Mouse (Mus musculus) R1 (cell line): ENCODE results near the gene Cldn7.

Experiments used
- DNase-seq: peaks from one replicate; pipeline ENCODE4 v3.0.0-alpha.2; 2018; ENCODE audit warnings: low read depth, low spot score

The Cldn7 gene

GRCm38 (mm10) chr11:69989949-69990348 lies 25.4 kb downstream of the Cldn7 start:
- no peak for DNase-seq

DNA sequence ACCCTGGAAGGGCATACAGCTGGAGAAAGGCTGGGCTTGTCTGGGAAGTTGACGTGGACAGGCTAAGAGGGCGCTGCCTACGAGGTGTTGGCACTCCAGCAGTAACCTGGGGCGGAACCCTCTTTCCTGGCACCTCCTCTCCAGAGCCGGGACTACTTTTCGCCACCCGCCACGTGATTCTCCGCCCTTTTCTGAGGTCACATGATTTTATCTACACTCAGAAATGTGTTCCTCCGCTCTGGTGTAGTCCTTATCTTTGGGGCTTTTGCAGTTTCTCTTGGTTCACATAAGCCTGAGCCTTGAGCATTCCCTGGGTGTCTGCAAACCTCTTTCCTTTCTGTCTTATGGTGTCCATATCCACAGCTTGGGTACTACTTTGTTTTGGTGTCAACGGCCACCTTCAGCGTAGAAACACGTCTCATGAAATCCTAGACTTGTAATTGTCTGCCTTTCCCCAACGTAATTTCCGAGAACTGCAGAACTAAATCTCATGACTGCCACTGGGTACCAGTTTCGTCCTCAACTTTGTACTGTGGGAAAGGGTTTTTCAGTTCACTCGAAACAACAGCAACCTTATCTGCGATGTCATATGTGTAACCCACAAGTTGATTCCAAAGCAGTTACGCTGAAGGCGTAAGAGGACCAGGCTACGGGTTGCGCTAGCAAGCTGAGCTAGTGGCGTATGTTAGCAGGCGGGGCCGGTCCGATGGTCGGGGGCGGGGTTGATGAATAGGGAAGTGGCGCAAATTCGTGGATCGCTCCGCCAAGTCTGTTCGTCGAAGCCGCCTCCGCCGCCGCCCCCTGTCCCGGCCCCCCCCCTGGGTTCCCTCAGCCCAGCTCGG lies 26.5 kb downstream of the Cldn7 start, which contains the start of gene Gabarap:
Gabarap (plus strand) TSS at position 294 of the 842 bp plus-strand sequence.
- DNase-seq, result peak; percentile 98

- DNase-seq, result no peak
Observed at GRCm38 (mm10) chr11:69991711-69992110, 27.1 kb downstream of the Cldn7 start.

- no peak for DNase-seq
Observed at GRCm38 (mm10) chr11:69992396-69992795, 27.8 kb downstream of the Cldn7 start.

DNA sequence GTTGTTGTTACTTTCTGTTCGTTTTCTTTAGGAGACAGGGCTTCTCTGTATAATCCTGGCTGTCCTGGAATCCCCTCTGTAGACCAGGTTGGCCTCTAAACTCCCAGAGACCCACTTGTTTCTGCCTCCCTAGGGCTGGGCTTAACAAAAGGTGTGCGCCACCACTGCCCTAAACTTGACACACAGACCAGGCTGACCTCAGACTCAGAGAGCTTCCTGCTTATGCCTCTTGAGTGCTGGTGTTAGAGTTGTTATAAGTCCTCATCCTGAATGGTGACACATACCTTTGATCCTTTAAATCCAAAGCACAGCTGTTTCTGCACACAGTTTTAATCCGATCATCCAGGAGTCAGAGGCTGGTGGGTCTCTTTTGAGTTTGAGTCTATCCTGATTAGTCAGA lies 28.4 kb downstream of the Cldn7 start:
- no peak for DNase-seq

GRCm38 (mm10) chr11:69994401-69995090 lies 30.0 kb downstream of the Cldn7 start:
- DNase-seq, result no peak

- peak; percentile 100 for DNase-seq
Observed at GRCm38 (mm10) chr11:69995391-69995960, 30.9 kb downstream of the Cldn7 start, which contains the start of gene Phf23. Gene Phf23 (plus strand): TSS chr11:69995777.

DNA sequence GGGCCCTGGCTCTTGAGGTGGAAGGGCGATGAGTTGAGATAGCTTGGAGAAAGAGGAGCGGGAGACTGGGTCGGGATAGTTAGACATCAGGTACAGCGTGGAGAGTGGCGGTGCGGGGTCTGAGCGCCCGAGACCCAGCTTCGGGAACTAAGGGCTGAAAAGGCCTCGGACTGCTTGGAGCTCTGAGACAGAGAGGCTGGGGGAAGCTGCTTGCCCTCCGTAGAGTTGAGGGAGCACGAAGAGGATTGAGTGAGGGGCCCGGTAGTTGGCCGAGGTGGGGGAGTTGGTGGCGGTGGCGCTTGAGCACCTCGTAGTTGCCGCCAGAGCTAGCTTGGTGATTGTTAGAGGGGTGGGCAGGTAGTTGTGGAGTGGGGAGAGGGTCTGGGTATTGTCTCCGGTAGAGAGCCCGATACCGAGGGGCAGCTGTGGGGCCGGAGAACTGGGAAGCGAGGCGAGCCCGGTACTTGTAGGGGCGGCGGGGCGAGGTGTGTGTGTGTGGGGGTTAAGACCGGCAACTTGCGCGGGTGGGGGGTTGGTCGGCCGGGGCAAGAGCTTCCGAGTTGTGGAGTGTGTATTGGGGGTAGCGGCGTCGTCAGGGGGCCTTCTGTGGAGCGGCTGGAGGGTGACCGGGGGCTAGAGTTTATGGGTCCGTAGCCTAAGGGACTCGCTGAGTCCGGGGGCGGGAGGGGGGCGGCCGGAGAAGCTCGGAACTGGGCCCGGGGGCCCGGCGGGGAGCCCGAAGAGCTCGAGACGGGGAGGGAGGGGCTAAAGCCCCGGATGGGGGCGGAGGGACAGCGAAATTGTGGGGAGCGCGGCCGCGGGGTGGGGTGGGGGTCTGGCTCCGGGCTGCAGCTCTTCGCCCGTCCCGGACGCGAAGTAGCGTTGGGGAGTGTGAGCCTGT lies 31.8 kb downstream of the Cldn7 start:
- peak; percentile 42 for DNase-seq

GRCm38 (mm10) chr11:69997070-69997509 lies 32.5 kb downstream of the Cldn7 start:
- peak; percentile 89 for DNase-seq

DNA sequence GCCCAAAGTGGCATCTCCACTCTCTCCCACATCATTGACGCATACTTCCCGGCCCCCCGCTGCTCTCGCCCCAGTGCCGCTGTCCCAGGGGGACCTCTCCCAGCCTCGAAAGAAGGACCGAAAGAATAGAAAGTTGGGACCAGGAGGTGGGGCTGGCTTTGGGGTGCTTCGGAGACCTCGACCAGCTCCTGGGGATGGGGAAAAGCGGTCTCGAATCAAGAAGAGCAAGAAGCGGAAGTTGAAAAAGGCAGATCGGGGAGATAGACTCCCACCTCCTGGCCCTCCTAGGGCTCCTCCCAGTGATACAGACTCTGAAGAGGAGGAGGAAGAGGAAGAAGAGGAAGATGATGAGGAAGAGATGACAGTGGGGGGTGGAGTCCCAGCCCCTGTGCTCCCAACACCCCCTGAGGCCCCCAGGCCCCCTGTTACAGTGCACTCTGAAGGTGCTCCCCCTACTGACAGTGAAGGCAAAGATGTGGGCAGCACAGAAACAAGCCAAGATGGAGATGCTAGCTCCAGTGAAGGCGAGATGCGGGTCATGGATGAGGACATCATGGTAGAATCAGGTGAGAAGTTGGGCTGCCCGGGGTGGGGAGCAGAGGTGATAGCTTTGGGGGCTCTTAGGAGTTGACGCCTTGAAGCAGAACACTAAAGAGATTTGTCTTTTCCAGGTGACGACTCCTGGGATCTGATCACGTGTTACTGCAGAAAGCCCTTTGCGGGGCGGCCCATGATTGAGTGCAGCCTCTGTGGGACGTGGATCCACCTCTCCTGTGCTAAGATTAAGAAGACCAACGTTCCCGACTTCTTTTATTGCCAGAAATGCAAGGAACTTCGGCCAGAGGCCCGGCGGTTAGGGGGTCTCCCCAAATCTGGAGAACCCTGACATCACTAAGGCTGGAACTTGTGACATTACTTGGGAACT lies 34.2 kb downstream of the Cldn7 start:
- no peak for DNase-seq

GRCm38 (mm10) chr11:69999666-70000065 lies 35.1 kb downstream of the Cldn7 start:
- DNase-seq, result no peak

GRCm38 (mm10) chr11:70000396-70000898 lies 35.9 kb downstream of the Cldn7 start, which contains the start of gene Dvl2:
Gene Dvl2 (plus strand): TSS chr11:70000595.
- DNase-seq, result peak; percentile 98

- DNase-seq, result no peak
Observed at GRCm38 (mm10) chr11:70001159-70001558, 36.6 kb downstream of the Cldn7 start.

GRCm38 (mm10) chr11:70001865-70002264 lies 37.3 kb downstream of the Cldn7 start:
- DNase-seq, result peak; percentile 90

DNA sequence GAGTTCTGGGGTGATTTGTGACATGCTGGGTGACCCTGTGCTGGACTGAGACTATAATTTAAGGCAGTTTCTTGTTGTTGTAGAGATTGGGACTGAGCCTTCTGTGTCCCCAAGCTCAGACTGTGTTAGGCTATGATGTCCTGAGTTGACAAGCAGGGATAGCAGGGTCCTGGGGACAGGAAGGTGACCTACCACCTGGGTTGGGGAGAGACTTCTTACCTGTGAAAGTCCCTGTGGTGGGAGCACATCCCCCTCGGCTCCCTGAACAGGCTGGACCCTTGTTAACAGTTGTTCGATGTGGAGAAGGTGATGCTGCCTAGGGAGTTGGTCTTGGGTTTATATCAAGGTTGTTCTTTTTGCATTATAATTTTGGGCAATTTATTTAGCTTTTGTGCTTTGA lies 37.9 kb downstream of the Cldn7 start:
- no peak for DNase-seq

GRCm38 (mm10) chr11:70005521-70005920 lies 40.9 kb downstream of the Cldn7 start:
- peak; percentile 63 for DNase-seq

- DNase-seq, result no peak
Observed at GRCm38 (mm10) chr11:70010033-70010432, 45.5 kb downstream of the Cldn7 start.

- DNase-seq, result no peak
Observed at GRCm38 (mm10) chr11:70010548-70010947, 46.0 kb downstream of the Cldn7 start.

DNA sequence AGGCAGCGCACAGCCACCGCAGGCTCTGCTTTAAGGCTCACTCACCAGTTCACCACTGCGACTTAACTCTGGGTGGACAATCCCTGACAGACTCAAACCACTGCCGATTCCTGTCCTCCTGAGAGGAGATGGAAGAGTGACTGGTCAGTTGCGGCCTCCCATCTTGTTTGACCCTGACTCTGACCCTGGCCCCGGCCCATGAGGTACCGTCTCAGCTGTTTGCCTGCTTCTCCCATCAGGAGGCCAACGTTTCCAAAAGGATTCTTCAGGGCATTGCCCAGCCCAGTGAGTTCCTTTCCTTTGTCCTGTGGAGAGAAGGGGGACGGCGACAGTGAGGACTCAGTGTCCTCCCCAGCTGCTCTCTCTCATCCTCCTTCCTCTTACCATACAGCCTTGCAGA lies 46.4 kb downstream of the Cldn7 start:
- no peak for DNase-seq

DNA sequence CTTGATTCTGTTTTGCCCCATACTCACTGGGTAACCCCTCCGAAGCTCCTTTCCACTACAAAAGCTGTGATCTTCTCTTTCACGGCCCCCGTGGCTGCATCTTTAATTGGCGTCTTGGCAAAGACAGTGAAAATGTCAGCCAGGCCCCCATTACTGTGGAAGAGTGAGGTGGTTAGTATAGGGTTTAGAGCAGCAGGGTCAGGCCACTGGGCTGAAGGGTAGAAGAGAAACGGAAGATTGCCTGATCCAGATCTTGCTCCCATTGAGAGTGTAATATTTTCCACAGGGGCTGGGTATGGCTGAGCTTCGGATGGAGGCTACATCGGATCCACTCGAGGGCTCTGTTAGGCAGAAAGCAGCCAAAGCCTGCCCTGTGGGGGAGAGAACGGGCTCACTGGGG lies 48.4 kb downstream of the Cldn7 start:
- DNase-seq, result no peak
